Mouse (Mus musculus): ENCODE data around the gene Veph1.

Veph1 gene

GRCm38 (mm10) chr3:66101809-66102598 is 194.6 kb downstream of the Veph1 start:
- no peak for DNase-seq (ENCODE audit: low read depth)

DNA sequence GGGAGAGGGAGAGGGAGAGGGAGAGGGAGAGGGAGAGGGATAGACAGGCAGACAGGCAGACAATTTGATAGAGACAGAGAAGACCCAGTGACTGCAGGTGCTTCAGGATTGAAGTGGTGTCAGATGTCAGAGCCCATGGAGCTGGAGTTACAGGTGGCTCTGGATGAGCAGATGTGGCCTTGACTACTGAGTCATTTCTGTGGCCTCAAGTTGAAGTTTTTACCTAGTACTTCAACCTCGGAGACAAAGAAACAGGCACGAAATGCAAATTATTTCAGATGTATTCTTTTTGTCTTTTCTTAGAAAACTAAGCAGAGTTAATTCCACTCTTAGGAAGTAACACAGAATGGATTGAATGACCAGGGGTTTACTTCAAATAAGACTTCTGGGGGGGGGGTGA is 195.6 kb downstream of the Veph1 start:
- DNase-seq (ENCODE audit: low read depth): no peak

GRCm38 (mm10) chr3:66091746-66092145 is 204.9 kb downstream of the Veph1 start:
- DNase-seq (ENCODE audit: low read depth): no peak

- no peak for DNase-seq (ENCODE audit: low read depth)
Measured at GRCm38 (mm10) chr3:66087608-66088007, 209.0 kb downstream of the Veph1 start.

GRCm38 (mm10) chr3:66083856-66084255 is 212.8 kb downstream of the Veph1 start:
- DNase-seq (ENCODE audit: low read depth): no peak

- no peak for DNase-seq (ENCODE audit: low read depth)
Measured at GRCm38 (mm10) chr3:66083407-66083806, 213.2 kb downstream of the Veph1 start.

GRCm38 (mm10) chr3:66082975-66083374 is 213.7 kb downstream of the Veph1 start:
- DNase-seq (ENCODE audit: low read depth): no peak

DNA sequence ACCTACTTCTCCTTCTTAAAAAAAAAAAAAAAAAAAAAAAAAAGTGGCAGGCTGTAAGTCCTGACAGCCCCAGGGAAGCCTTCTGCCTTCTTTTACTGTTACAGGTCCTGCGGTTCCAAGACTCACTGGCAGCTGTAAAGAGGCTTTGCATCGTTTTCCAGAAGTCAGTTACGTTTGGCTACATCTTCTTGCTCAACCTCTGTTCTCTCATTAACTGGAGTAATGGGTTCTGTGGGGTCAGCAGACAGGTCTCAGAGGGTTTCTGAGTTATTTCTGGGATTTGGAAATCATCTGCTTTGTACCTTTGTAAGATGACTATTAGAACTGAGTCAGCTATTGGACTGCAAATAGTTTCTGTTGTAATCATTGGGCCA is 215.3 kb downstream of the Veph1 start:
- DNase-seq (ENCODE audit: low read depth): no peak

GRCm38 (mm10) chr3:66080631-66081362 is 215.8 kb downstream of the Veph1 start:
- no peak for DNase-seq (ENCODE audit: low read depth)

- no peak for DNase-seq (ENCODE audit: low read depth)
Measured at GRCm38 (mm10) chr3:66079886-66080285, 216.8 kb downstream of the Veph1 start.

GRCm38 (mm10) chr3:66078898-66079537 is 217.6 kb downstream of the Veph1 start:
- DNase-seq (ENCODE audit: low read depth): no peak

GRCm38 (mm10) chr3:66078026-66078721 is 218.5 kb downstream of the Veph1 start:
- no peak for DNase-seq (ENCODE audit: low read depth)

DNA sequence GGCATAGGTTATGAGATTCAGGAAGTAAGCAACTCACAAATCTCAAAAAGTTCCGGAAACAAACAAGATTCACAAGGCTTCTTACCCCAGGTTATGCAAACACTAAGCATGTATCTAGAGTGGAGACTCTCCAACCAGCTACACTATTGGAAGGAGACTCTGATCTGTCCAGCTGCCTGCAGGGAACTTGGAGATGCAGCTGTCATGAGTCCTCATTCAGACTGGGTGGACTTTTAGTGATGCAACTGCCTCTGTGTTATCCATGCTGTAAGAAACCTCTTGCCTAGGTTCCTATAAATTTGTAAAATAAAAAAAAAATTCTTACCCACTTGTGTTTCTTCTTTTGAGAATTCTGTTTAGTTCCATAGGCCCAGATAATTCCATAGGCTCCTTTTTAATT is 226.4 kb downstream of the Veph1 start:
- DNase-seq (ENCODE audit: low read depth): no peak

- DNase-seq (ENCODE audit: low read depth): no peak
Measured at GRCm38 (mm10) chr3:66063881-66064280, 232.8 kb downstream of the Veph1 start.

- no peak for DNase-seq (ENCODE audit: low read depth)
Measured at GRCm38 (mm10) chr3:66056912-66057311, 239.7 kb downstream of the Veph1 start.

DNA sequence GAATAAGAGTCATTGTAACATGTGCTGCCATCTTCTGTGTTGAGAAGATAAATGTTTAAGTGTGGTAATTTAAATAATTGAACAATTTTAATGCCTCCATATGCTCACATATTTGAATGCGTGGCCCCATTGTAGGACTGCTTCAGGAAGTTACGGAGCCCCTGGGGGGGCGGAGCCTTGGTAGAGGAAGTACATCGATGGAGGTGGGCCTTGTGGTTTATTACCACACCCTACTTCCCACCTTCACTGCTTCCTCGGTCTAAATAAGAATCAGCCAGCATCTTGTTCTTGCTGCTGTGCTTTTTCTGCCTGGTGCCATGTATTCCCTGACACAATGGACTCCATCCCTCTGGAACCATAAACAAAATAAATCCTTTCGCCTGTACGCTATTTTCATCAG is 241.0 kb downstream of the Veph1 start:
- DNase-seq (ENCODE audit: low read depth): no peak

GRCm38 (mm10) chr3:66050092-66050886 is 246.3 kb downstream of the Veph1 start:
- DNase-seq (ENCODE audit: low read depth): no peak

DNA sequence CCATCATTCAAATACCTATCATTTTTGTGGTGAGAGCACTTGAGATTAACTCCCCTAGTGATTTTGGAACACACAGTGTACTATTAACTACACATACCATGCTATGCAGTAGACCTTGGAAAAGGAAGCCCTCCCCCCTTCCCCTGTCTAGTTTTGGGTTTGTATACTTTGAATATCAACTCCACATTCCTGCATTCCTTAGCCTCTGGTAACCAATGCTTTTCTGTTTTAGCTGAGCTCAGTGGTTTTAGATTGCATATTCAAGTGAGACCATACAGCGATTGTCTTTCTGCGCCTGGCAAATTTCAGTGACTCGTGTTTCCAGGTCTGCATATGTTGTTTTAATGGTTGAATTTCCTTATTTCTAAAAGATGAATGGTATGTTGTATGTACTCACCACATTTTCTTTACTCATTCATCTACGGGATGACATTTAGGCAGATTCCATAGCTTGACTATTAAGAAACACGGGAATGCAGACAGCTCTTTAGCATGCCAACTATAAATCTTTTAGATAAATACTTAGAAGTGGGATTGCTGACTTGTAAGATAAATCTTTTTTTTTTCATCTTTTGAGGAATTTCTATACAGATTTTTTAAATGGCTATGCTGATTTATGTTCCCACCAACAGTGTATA is 255.7 kb downstream of the Veph1 start:
- no peak for DNase-seq (ENCODE audit: low read depth)

DNA sequence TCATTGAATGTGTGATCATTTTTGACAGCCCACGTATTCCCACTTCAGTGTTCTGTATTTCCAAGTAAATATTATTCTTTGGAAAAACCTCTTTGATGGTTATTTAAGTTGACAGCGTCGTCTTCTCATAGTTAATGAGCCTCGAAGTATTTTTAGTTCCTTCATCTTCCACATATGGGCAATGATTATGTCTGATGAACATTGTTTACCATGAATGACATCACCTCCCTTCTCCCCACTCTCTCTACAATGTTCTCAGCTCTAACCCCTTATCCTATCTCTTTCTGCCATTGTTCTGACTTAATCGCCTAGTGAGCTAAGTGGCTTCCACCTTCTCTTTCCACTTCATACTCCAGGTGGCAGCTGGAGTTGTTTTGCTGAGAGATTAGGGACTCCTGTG is 261.4 kb downstream of the Veph1 start:
- DNase-seq (ENCODE audit: low read depth): no peak

GRCm38 (mm10) chr3:66033346-66033745 is 263.3 kb downstream of the Veph1 start:
- no peak for DNase-seq (ENCODE audit: low read depth)

- no peak for DNase-seq (ENCODE audit: low read depth)
Measured at GRCm38 (mm10) chr3:66025454-66025853, 271.2 kb downstream of the Veph1 start.
